Mouse (Mus musculus): ENCODE data around the gene Them5. TPM values are rescaled to one million over a fixed set of nuclear protein-coding genes. Genes with fewer than 3 reads are reported as not detected.

Gene Them5
- polyA plus RNA-seq, 1 experiment from 2014 or later: not detected

DNA sequence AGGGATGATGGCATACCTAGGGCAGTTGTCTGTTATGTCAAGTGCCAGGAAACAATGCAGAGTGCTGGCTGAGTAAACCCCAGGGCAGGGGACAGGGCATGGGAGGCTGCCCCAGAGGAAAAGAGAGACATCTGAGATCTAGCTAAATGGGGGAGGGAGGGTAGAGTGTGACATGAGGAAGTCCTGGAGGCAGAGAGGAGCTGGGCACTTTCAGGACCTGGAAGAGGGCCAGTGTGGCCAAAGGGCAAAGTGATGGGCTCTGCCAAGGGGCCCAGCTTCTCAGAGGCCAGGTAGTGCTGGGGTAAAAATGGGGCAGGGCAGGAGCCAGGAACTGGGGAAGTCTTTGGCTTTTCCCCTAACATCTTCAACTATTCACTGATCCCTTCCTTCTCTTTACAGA lies 32.7 kb downstream of the Them5 start:
- peaks cover 11% of the 10 kb centered on the region; the same call in 1 of the 2 replicates for H3K4me1 ChIP-seq (ENCODE audit: control insufficient read depth, insufficient read depth, low read length)
- no peak overlapping the region for H3K27ac ChIP-seq (ENCODE audit: low read length)
- H3K4me3 ChIP-seq (ENCODE audit: low read depth, low read length): no peak overlapping the region
- peaks cover 2% of the 10 kb centered on the region; the same call in 1 of the 2 replicates for H3K27me3 ChIP-seq (ENCODE audit: control insufficient read depth, insufficient read depth, low read depth, low read length)
- H3K36me3 ChIP-seq (ENCODE audit: control insufficient read depth, insufficient read depth, low read length): no peaks in the 10 kb centered on the region
- no peak for ATAC-seq
- no peaks in the 10 kb centered on the region for H3K9me3 ChIP-seq (replicated peaks; ENCODE audit: control insufficient read depth, low read length, poor library complexity, severe bottlenecking)
- H3K9ac ChIP-seq (ENCODE audit: low read depth, low read length): no peak overlapping the region
- H3K4me2 ChIP-seq (ENCODE audit: low read length): no peak overlapping the region

DNA sequence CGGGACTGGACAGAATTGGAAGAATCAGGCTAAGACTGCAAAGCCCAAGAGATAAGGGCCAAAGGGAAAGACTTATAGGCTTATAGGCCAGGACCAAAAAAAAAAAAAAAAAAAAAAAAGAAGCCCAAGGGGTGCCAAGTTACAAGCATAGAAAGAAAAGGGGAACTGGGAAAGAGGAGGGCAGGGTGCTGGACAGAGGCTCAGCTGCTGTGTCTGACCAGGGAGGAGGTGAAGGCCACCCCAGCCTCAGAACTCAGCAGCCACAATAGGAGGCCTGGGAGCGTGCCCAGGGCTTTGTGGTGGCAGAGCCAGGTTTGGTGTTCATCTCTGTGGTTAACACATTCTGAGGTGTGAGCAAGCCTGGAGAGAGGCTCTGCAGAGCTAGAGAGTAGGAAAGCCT lies 33.2 kb downstream of the Them5 start:
- Histone ChIP-seq H3K36me3 (ENCODE audit: control insufficient read depth, insufficient read depth, low read length) (no peaks in the 10 kb centered on the region), H3K27me3 (ENCODE audit: control insufficient read depth, insufficient read depth, low read depth, low read length) (peaks cover 2% of the 10 kb centered on the region; the same call in 1 of the 2 replicates), H3K9ac (ENCODE audit: low read depth, low read length) (no peak overlapping the region), H3K27ac (ENCODE audit: low read length) (no peak overlapping the region), H3K4me2 (ENCODE audit: low read length) (no peak overlapping the region), H3K4me3 (ENCODE audit: low read depth, low read length) (no peak overlapping the region), H3K4me1 (ENCODE audit: control insufficient read depth, insufficient read depth, low read length) (peaks cover 11% of the 10 kb centered on the region; the same call in 1 of the 2 replicates), H3K9me3 (replicated peaks; ENCODE audit: control insufficient read depth, low read length, poor library complexity, severe bottlenecking) (no peaks in the 10 kb centered on the region)
- 90% methylated on average over 2 of the region's 2 CpGs for WGBS
- no peak for ATAC-seq

DNA sequence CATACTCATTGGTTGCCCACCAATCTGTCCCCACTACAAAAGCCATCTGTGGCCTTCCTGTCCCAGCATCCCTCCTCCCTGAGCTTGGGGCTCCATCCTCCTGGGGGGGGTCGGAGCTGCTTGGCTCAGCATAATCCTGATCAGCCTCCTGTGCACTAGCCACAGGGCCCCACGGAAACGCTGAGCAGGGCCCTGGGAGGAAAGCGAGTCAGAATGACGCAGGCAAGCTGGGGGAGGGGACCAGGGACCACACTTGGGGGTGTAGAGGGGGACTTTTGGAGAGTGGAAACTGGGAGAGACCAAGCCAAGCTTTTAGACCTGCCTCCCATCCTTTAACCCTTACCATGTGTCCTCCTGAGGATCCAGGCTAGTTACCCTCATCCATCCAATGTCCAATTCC lies 34.0 kb downstream of the Them5 start:
- no peak overlapping the region for H3K9ac ChIP-seq (ENCODE audit: low read depth, low read length)
- H3K4me2 ChIP-seq (ENCODE audit: low read length): no peak overlapping the region
- H3K4me1 ChIP-seq (ENCODE audit: control insufficient read depth, insufficient read depth, low read length): peaks cover 11% of the 10 kb centered on the region; the same call in 1 of the 2 replicates
- no peak overlapping the region for H3K27ac ChIP-seq (ENCODE audit: low read length)
- H3K4me3 ChIP-seq (ENCODE audit: low read depth, low read length): no peak overlapping the region
- H3K27me3 ChIP-seq (ENCODE audit: control insufficient read depth, insufficient read depth, low read depth, low read length): peaks cover 2% of the 10 kb centered on the region; the same call in 1 of the 2 replicates
- no peak for ATAC-seq
- H3K36me3 ChIP-seq (ENCODE audit: control insufficient read depth, insufficient read depth, low read length): no peaks in the 10 kb centered on the region
- no peaks in the 10 kb centered on the region for H3K9me3 ChIP-seq (replicated peaks; ENCODE audit: control insufficient read depth, low read length, poor library complexity, severe bottlenecking)
- WGBS: 44% methylated on average over 5 of the region's 5 CpGs

DNA sequence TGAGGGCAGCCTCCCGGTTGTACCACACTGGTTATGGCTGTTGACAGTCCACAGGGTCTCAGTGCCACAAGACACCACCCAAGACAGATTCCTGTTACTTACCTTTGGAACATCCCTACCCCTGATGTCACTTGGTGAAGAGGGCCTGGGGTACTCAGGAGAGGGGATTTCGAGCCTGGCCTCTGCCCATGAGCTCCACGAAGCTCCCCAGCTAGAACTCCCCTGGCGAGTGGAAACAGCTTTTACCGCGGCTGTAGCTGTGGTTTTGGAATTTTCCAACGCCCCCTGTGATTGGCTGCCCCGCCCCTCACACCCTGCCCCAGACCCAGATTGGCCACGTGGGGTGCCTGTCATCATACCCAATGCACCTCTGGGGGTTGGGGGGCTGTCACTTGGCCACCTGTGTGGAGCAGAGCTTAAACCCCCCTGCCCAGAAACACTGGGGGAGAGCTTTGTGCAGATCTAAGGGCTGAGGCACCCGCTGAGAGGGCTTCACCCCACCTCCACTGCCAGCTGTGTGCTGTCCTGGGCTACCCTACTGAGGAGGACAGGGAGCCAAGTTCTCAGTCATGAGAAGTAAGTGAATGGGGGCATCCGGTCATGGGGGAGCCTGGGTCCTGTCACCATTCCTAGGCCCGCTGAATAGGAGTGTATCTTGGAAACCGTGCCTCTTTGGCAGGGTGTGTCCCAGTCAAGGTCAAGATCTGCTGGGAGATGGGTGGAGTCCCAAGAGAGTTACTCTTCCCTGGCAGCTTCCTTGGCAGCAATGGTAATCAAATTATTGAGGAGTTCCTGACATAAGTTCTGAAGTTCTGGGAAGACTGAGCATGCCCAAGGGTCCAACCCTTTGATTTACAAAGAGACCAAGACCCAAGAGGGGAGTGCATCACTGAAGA lies 35.4 kb downstream of the Them5 start:
- Histone ChIP-seq H3K4me1 (ENCODE audit: control insufficient read depth, insufficient read depth, low read length) (peaks cover 11% of the 10 kb centered on the region; the same call in 1 of the 2 replicates), H3K9me3 (replicated peaks; ENCODE audit: control insufficient read depth, low read length, poor library complexity, severe bottlenecking) (no peaks in the 10 kb centered on the region), H3K9ac (ENCODE audit: low read depth, low read length) (no peak overlapping the region), H3K4me3 (ENCODE audit: low read depth, low read length) (no peak overlapping the region), H3K27ac (ENCODE audit: low read length) (no peak overlapping the region), H3K36me3 (ENCODE audit: control insufficient read depth, insufficient read depth, low read length) (no peaks in the 10 kb centered on the region), H3K27me3 (ENCODE audit: control insufficient read depth, insufficient read depth, low read depth, low read length) (peaks cover 2% of the 10 kb centered on the region; the same call in 1 of the 2 replicates), H3K4me2 (ENCODE audit: low read length) (no peak overlapping the region)
- ATAC-seq: no peak
- WGBS: 17% methylated on average over 13 of the region's 13 CpGs

DNA sequence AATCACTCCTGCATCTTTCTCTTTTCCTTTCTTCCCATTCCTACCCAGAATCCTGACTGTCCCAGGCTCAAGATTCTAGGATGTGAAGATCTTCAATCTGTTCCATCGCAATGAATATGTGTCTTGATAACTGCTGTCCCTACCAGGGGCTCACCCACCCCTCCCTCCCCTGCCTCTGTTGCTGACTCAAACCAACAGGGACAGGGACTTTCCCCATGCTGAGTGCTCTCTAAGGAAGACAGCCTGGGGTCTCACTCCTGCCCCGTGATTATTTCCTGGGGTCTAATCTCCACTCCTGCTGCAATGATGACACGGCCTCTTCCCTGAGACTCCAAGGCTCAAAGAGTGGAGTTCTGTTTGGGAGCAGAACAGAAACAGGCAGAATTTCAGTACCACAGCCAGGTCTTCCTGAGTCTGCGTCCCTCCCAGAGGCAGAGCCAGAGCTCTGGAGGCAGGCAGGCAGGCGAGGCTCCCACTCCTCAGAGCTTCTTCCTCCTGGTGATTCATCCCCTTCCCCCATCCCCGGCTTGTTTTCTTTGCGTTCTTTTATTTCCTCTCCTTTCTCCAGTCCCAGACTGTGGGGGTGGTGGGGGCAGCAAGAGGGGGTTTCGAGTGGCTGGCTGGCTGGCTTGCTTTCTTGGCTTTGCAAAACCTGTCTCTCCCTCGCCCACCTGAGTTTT lies 38.1 kb downstream of the Them5 start:
- H3K4me1 ChIP-seq (ENCODE audit: control insufficient read depth, insufficient read depth, low read length): no peaks in the 10 kb centered on the region
- no peak overlapping the region for H3K4me2 ChIP-seq (ENCODE audit: low read length)
- no peaks in the 10 kb centered on the region for H3K36me3 ChIP-seq (ENCODE audit: control insufficient read depth, insufficient read depth, low read length)
- WGBS: 21% methylated on average over 9 of the region's 9 CpGs
- ATAC-seq: no peak
- no peaks in the 10 kb centered on the region for H3K9me3 ChIP-seq (replicated peaks; ENCODE audit: control insufficient read depth, low read length, poor library complexity, severe bottlenecking)
- no peaks in the 10 kb centered on the region for H3K27me3 ChIP-seq (ENCODE audit: control insufficient read depth, insufficient read depth, low read depth, low read length)
- H3K27ac ChIP-seq (ENCODE audit: low read length): no peak overlapping the region
- no peak overlapping the region for H3K4me3 ChIP-seq (ENCODE audit: low read depth, low read length)
- H3K9ac ChIP-seq (ENCODE audit: low read depth, low read length): no peak overlapping the region

DNA sequence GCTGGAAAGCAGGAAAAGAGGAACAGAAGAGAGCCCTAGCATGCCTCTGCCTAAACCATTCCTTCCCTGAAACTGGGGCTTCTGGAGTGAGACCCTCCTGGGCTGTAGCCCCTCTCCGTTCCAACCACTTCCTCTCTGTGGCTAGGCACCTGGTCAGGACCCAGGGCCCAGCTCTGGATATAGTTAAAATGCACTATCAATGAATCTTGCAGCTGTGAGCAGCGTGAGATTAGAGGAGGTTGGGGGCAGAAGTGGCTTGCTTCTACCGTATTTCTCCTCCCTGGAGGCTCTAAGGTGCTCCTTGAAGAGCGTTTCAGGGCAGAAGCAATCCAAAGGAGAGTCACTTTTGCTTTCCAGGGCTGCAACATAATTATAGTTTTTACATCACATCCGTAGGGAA lies 40.4 kb downstream of the Them5 start:
- Histone ChIP-seq H3K36me3 (ENCODE audit: control insufficient read depth, insufficient read depth, low read length) (no peaks in the 10 kb centered on the region), H3K9me3 (replicated peaks; ENCODE audit: control insufficient read depth, low read length, poor library complexity, severe bottlenecking) (no peaks in the 10 kb centered on the region), H3K4me1 (ENCODE audit: control insufficient read depth, insufficient read depth, low read length) (no peaks in the 10 kb centered on the region), H3K9ac (ENCODE audit: low read depth, low read length) (no peak overlapping the region), H3K4me2 (ENCODE audit: low read length) (no peak overlapping the region), H3K4me3 (ENCODE audit: low read depth, low read length) (no peak overlapping the region), H3K27me3 (ENCODE audit: control insufficient read depth, insufficient read depth, low read depth, low read length) (no peaks in the 10 kb centered on the region), H3K27ac (ENCODE audit: low read length) (no peak overlapping the region)
- no peak for ATAC-seq
- 84% methylated on average over 5 of the region's 5 CpGs for WGBS

DNA sequence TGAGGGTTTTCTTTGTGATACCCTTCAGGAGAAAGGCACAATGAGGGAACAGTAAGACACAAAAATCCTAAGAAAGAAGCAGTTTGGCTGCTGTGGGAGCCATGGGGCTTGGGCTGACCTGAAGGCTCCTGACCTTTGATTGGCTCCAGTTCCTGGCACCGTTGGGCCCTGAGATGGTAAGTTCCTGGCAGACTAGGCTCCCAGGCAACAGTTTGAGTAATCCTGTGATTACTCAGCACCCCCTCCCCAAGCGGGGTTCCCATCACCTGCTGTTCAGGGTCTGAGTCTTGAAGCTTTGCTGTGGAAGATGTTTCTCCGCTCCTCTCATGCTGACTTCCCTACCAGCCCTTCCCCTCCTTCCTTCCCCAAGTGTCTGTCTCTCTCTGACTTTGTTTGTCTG lies 41.6 kb downstream of the Them5 start:
- 61% methylated on average over 3 of the region's 3 CpGs for WGBS
- no peaks in the 10 kb centered on the region for H3K9me3 ChIP-seq (replicated peaks; ENCODE audit: control insufficient read depth, low read length, poor library complexity, severe bottlenecking)
- no peak for ATAC-seq

DNA sequence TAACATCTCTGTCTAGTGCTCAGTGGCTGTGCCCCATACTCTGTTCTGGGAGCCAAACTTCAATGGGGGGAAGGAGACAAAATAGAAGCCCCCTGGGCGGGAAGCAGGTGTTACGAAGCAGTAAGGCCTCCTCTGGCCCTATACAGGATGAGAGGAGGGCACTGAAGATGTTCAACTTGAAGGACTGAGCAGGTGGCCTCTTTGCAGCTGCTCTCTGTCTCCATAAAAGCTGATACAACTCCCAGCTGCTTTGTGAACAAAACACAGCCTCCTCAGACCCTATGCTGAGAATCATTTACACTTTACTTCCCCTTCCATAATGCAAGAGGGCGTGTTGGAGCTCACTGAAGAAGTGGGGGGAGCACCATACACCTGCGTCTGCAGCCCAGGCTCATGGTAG lies 44.8 kb downstream of the Them5 start:
- Histone ChIP-seq H3K9me3 (replicated peaks; ENCODE audit: control insufficient read depth, low read length, poor library complexity, severe bottlenecking) (no peaks in the 10 kb centered on the region), H3K9ac (ENCODE audit: low read depth, low read length) (no peak overlapping the region), H3K4me2 (ENCODE audit: low read length) (no peak overlapping the region), H3K27ac (ENCODE audit: low read length) (no peak overlapping the region), H3K27me3 (ENCODE audit: control insufficient read depth, insufficient read depth, low read depth, low read length) (no peaks in the 10 kb centered on the region), H3K36me3 (ENCODE audit: control insufficient read depth, insufficient read depth, low read length) (no peaks in the 10 kb centered on the region), H3K4me3 (ENCODE audit: low read depth, low read length) (no peak overlapping the region), H3K4me1 (ENCODE audit: control insufficient read depth, insufficient read depth, low read length) (no peaks in the 10 kb centered on the region)
- ATAC-seq: no peak
- WGBS: 63% methylated on average over 4 of the region's 4 CpGs

More for the DNA sequence above, 41.6 kb downstream of the Them5 start:
- Histone ChIP-seq H3K4me1 (ENCODE audit: control insufficient read depth, insufficient read depth, low read length) (no peaks in the 10 kb centered on the region), H3K4me2 (ENCODE audit: low read length) (no peak overlapping the region), H3K27ac (ENCODE audit: low read length) (no peak overlapping the region), H3K27me3 (ENCODE audit: control insufficient read depth, insufficient read depth, low read depth, low read length) (no peaks in the 10 kb centered on the region), H3K4me3 (ENCODE audit: low read depth, low read length) (no peak overlapping the region), H3K36me3 (ENCODE audit: control insufficient read depth, insufficient read depth, low read length) (no peaks in the 10 kb centered on the region), H3K9ac (ENCODE audit: low read depth, low read length) (no peak overlapping the region)

DNA sequence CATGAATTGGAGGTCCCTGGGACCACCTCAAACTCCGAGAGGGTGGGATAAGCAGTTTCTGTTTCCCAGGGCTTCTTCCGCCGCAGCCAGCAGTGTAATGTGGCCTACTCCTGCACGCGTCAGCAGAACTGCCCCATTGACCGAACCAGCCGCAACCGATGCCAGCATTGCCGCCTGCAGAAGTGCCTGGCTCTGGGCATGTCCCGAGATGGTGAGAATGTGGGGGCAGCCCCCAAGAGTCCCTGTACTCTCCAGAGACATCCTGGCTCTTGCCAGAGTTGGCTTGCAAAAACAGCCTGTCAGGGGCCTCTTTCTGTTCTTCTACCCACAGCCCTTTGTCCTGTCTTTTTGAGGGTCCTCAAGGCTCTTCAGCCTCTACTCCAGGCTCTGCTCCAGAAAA lies 45.5 kb downstream of the Them5 start:
- no peaks in the 10 kb centered on the region for H3K36me3 ChIP-seq (ENCODE audit: control insufficient read depth, insufficient read depth, low read length)
- WGBS: 94% methylated on average over 10 of the region's 10 CpGs
- no peaks in the 10 kb centered on the region for H3K9me3 ChIP-seq (replicated peaks; ENCODE audit: control insufficient read depth, low read length, poor library complexity, severe bottlenecking)
- no peaks in the 10 kb centered on the region for H3K4me1 ChIP-seq (ENCODE audit: control insufficient read depth, insufficient read depth, low read length)
- no peak overlapping the region for H3K9ac ChIP-seq (ENCODE audit: low read depth, low read length)
- H3K27me3 ChIP-seq (ENCODE audit: control insufficient read depth, insufficient read depth, low read depth, low read length): no peaks in the 10 kb centered on the region
- ATAC-seq: no peak
- H3K4me3 ChIP-seq (ENCODE audit: low read depth, low read length): no peak overlapping the region
- H3K4me2 ChIP-seq (ENCODE audit: low read length): no peak overlapping the region
- H3K27ac ChIP-seq (ENCODE audit: low read length): no peak overlapping the region

Data from midbrain, embryonic 16.5 days (tissue).